Mouse (Mus musculus): ENCODE results near the gene Pik3r5. TPM values are rescaled to one million over a fixed set of nuclear protein-coding genes. Genes with fewer than 3 reads are reported as not detected.

The Pik3r5 gene
- total and polyA plus RNA-seq, 3 experiments: 3.5 to 9.4 (median 5.7) TPM

DNA sequence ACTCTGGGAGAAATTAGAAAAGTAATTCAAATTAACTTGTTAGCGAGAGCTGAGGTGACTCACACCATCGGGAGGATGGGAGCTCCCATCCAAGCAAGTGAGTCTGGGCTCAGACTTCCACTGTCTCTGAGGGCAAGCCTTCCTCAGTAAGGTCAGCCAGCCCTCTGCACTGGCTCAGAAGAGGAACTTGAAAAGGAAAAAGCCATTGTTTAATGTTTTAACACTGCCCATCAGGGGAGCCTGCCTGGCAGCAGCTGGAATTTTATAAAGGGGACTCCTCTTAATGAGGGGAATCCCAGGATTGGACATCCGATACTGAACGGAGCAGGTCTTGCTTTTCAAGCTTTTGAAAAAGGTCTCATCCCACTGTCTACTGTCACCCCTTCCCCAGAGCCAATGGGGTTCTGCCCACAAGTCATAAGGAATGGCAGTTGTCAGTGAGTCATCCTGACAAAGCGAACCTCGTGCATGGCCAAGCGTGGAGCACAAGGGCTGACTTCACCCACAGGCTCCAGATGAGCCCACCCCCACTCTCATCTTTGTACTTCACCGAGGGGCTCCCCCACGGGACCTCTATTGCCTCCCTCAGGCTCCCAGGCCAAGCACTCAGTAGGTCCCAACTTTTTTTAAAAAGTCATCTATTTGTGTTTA lies 36.2 kb downstream of the Pik3r5 start:
- peaks cover 4% of the 10 kb centered on the region for H3K9me3 ChIP-seq (replicated peaks; ENCODE audit: low read length)
- in situ Hi-C loops (cut with MboI; ENCODE audit: low pct_ligation_motif_present, low pct_unique_long_range_greater_than_20kb, low sequenced_read_pairs): no loop called here
- peaks cover 0 to 15% of the 10 kb centered on the region in 2 experiments for H3K36me3 ChIP-seq (replicated peaks in 1 of 2; ENCODE audit: control insufficient read depth in 1 of 2, insufficient read depth in 1 of 2, low read length in 1 of 2)
- no peak overlapping the region for H3K4me3 ChIP-seq (replicated peaks in 1 of 3; ENCODE audit: low read depth in 2 of 3, low read length in 2 of 3, poor library complexity in 1 of 3)
- peaks cover 14 to 57% of the 10 kb centered on the region in 2 experiments for H3K4me1 ChIP-seq (ENCODE audit: control insufficient read depth in 1 of 2, insufficient read depth in 2 of 2)
- H3K27me3 ChIP-seq (replicated peaks): no peaks in the 10 kb centered on the region
- DNase-seq (ENCODE audit: extremely low read depth): peak; percentile 42
- dilution Hi-C loops (cut with MboI; ENCODE audit: extremely low pct_ligation_motif_present, extremely low pct_unique_long_range_greater_than_20kb, low sequenced_read_pairs): no loop called here
- no peak overlapping the region for H3K27ac ChIP-seq (ENCODE audit: insufficient read depth, low read depth)
- TF ChIP-seq MAX (IDR thresholded peaks at IDR 0.05; ENCODE audit: low read length): no peak
- peak; percentile 40; the same call in 1 of the 2 replicates for TF ChIP-seq ETS1 (conservative IDR thresholded peaks at IDR 0.05; ENCODE audit: low read depth, low read length)
- H3K4me2 ChIP-seq (ENCODE audit: insufficient read depth, low read depth, poor library complexity, severe bottlenecking): no peak overlapping the region
- H3K79me2 ChIP-seq (replicated peaks; ENCODE audit: control insufficient read depth, extremely low read depth, insufficient read depth, poor library complexity, severe bottlenecking): no peaks in the 10 kb centered on the region
- H3K9ac ChIP-seq (ENCODE audit: insufficient read depth, low read depth): no peak overlapping the region

DNA sequence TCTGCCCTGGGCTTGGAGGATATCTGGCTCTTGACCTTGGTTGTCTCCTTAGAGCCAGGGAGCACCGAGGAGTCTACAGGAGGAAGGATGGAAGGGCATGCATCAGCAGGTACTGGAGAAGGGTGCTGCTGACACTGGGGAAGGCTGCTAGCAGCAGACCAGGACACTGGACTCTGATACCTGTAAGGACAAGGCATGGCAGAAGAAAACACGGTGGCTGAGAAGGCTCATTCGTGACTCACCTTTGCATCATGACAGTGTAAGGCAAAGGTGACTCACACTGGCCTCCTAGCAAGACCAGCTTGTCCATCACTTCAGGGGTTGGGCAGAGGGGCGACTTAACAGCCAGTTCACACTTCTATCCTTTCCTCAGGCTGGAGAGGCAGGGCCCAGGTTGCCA lies 37.0 kb downstream of the Pik3r5 start:
- in situ Hi-C loops (cut with MboI; ENCODE audit: low pct_ligation_motif_present, low pct_unique_long_range_greater_than_20kb, low sequenced_read_pairs): no loop called here
- Histone ChIP-seq H3K4me1 (ENCODE audit: control insufficient read depth in 1 of 2, insufficient read depth in 2 of 2) (peaks cover 14 to 60% of the 10 kb centered on the region in 2 experiments), H3K36me3 (replicated peaks in 1 of 2; ENCODE audit: control insufficient read depth in 1 of 2, insufficient read depth in 1 of 2, low read length in 1 of 2) (peaks cover 0 to 22% of the 10 kb centered on the region in 2 experiments)

DNA sequence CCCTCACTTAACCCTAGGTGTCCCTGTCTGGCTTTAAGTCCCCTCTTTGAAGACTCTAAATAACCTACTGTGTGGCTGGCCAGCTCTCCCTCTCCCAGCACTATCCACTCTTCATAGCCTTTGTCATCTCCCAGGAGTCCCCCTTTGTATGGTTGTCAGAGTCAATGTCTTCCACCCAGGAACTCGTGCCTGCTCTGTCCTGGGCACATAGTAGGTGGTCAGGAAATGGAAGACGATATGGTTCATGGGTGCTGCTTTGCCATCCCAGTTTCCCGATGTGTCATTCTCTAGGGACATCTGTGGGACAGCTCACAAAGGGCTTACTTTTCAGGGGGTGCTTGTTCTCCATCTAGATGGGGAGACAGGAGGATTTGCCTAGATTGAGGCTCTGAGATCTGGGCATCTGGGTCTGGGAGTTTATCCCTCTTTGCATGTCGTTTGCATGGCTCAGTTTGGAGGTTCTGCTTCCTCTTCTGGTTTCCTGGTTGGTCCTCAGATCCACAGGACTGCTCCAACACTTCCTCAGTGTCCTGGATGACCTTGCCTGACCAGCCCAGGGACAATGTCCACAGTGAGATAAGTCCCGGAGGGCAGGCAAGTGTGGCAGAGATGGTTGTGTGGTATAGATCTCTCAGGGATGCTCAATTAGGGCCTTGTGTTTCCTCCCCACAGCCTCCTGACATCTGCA lies 40.4 kb downstream of the Pik3r5 start:
- H3K36me3 ChIP-seq (replicated peaks in 1 of 2; ENCODE audit: control insufficient read depth in 1 of 2, insufficient read depth in 1 of 2, low read length in 1 of 2): peaks cover under 1 to 50% of the 10 kb centered on the region in 2 experiments
- no peaks in the 10 kb centered on the region for H3K27me3 ChIP-seq (replicated peaks)
- dilution Hi-C loops (cut with MboI; ENCODE audit: extremely low pct_ligation_motif_present, extremely low pct_unique_long_range_greater_than_20kb, low sequenced_read_pairs): no loop called here
- no peak overlapping the region for H3K27ac ChIP-seq (ENCODE audit: insufficient read depth, low read depth)
- peak; percentile 54 for DNase-seq (ENCODE audit: extremely low read depth)
- peaks cover 4% of the 10 kb centered on the region for H3K9me3 ChIP-seq (replicated peaks; ENCODE audit: low read length)
- no peak overlapping the region for H3K9ac ChIP-seq (ENCODE audit: insufficient read depth, low read depth)
- peaks cover 7 to 77% of the 10 kb centered on the region in 2 experiments for H3K4me1 ChIP-seq (ENCODE audit: control insufficient read depth in 1 of 2, insufficient read depth in 2 of 2)
- H3K4me2 ChIP-seq (ENCODE audit: insufficient read depth, low read depth, poor library complexity, severe bottlenecking): no peak overlapping the region
- no peak overlapping the region for H3K4me3 ChIP-seq (replicated peaks in 1 of 3; ENCODE audit: low read depth in 2 of 3, low read length in 2 of 3, poor library complexity in 1 of 3)
- H3K79me2 ChIP-seq (replicated peaks; ENCODE audit: control insufficient read depth, extremely low read depth, insufficient read depth, poor library complexity, severe bottlenecking): no peaks in the 10 kb centered on the region
- in situ Hi-C loops (cut with MboI; ENCODE audit: low pct_ligation_motif_present, low pct_unique_long_range_greater_than_20kb, low sequenced_read_pairs): loop anchor here (5.0 kb wide), 1 partner anchor 35 kb away; no protein-coding TSS in a partner anchor
- TF ChIP-seq IRF4 (IDR thresholded peaks at IDR 0.05; ENCODE audit: low read depth, low read length) (0 out of 2 replicates have a peak, but pooled peaks have one; percentile 25), SMC3 (IDR thresholded peaks at IDR 0.05; ENCODE audit: low read depth, low read length) (no peak), ZKSCAN1 (IDR thresholded peaks at IDR 0.05; ENCODE audit: borderline replicate concordance, low read depth, low read length) (peak; percentile 94), EP300 (IDR thresholded peaks at IDR 0.05; ENCODE audit: low read length) (peak; percentile 64)

More for the DNA sequence above, 37.0 kb downstream of the Pik3r5 start:
- TF ChIP-seq MAX (IDR thresholded peaks at IDR 0.05; ENCODE audit: low read length): no peak
- TF ChIP-seq NELFE (IDR thresholded peaks at IDR 0.05; ENCODE audit: low read depth, low read length): no peak
- TF ChIP-seq IRF4 (IDR thresholded peaks at IDR 0.05; ENCODE audit: low read depth, low read length): no peak
- no peak for TF ChIP-seq POLR2A (IDR thresholded peaks at IDR 0.05; ENCODE audit: low read depth, low read length)
- H3K4me3 ChIP-seq (replicated peaks in 1 of 3; ENCODE audit: low read depth in 2 of 3, low read length in 2 of 3, poor library complexity in 1 of 3): no peak overlapping the region
- peaks cover 4% of the 10 kb centered on the region for H3K9me3 ChIP-seq (replicated peaks; ENCODE audit: low read length)
- dilution Hi-C loops (cut with MboI; ENCODE audit: extremely low pct_ligation_motif_present, extremely low pct_unique_long_range_greater_than_20kb, low sequenced_read_pairs): no loop called here
- H3K4me2 ChIP-seq (ENCODE audit: insufficient read depth, low read depth, poor library complexity, severe bottlenecking): no peak overlapping the region
- no peaks in the 10 kb centered on the region for H3K27me3 ChIP-seq (replicated peaks)
- no peak overlapping the region for H3K9ac ChIP-seq (ENCODE audit: insufficient read depth, low read depth)
- no peak overlapping the region for H3K27ac ChIP-seq (ENCODE audit: insufficient read depth, low read depth)
- DNase-seq (ENCODE audit: extremely low read depth): no peak
- H3K79me2 ChIP-seq (replicated peaks; ENCODE audit: control insufficient read depth, extremely low read depth, insufficient read depth, poor library complexity, severe bottlenecking): no peaks in the 10 kb centered on the region

Measured in CH12.LX (cell line).